Mouse (Mus musculus): ENCODE data around the gene Tal1.
A peak's percentile ranks its signal among the peaks of the same experiment; 100 is the strongest.

Tal1 gene

GRCm38 (mm10) chr4:115074789-115075188 is 18.6 kb downstream of the Tal1 start:
- DNase-seq, result no peak

GRCm38 (mm10) chr4:115075204-115075915 is 19.1 kb downstream of the Tal1 start:
- peak; percentile 98 for DNase-seq

- peak; percentile 95 for DNase-seq
Observed at GRCm38 (mm10) chr4:115078892-115079820, 22.9 kb downstream of the Tal1 start.

- DNase-seq, result no peak
Observed at GRCm38 (mm10) chr4:115079821-115080349, 23.7 kb downstream of the Tal1 start.

GRCm38 (mm10) chr4:115083031-115083430 is 26.8 kb downstream of the Tal1 start:
- no peak for DNase-seq

- peak; percentile 95 for DNase-seq
Observed at GRCm38 (mm10) chr4:115085522-115086095, 29.4 kb downstream of the Tal1 start.

- no peak for DNase-seq
Observed at GRCm38 (mm10) chr4:115086257-115086656, 30.0 kb downstream of the Tal1 start.

GRCm38 (mm10) chr4:115086763-115087415 is 30.7 kb downstream of the Tal1 start:
- DNase-seq, result no peak

GRCm38 (mm10) chr4:115088611-115089338 is 32.5 kb downstream of the Tal1 start, which contains the start of gene Pdzk1ip1:
TSS of gene Pdzk1ip1 (plus strand) at chr4:115088708.
- no peak for DNase-seq

- peak; percentile 64 for DNase-seq
Observed at GRCm38 (mm10) chr4:115090592-115090991, 34.4 kb downstream of the Tal1 start.

GRCm38 (mm10) chr4:115091806-115092205 is 35.6 kb downstream of the Tal1 start:
- DNase-seq, result no peak

- DNase-seq, result peak; percentile 69
Observed at GRCm38 (mm10) chr4:115093331-115093864, 37.2 kb downstream of the Tal1 start.

GRCm38 (mm10) chr4:115094056-115094455 is 37.8 kb downstream of the Tal1 start:
- DNase-seq, result peak; percentile 70

- peak; percentile 94 for DNase-seq
Observed at GRCm38 (mm10) chr4:115095671-115096434, 39.6 kb downstream of the Tal1 start.

- DNase-seq, result peak; percentile 92
Observed at GRCm38 (mm10) chr4:115096435-115097145, 40.4 kb downstream of the Tal1 start.

- peak; percentile 79 for DNase-seq
Observed at GRCm38 (mm10) chr4:115097146-115097496, 40.9 kb downstream of the Tal1 start.

- peak; percentile 85 for DNase-seq
Observed at GRCm38 (mm10) chr4:115101682-115102081, 45.5 kb downstream of the Tal1 start.

- no peak for DNase-seq
Observed at GRCm38 (mm10) chr4:115103510-115103909, 47.3 kb downstream of the Tal1 start.

GRCm38 (mm10) chr4:115111167-115111566 is 54.9 kb downstream of the Tal1 start:
- DNase-seq, result no peak

GRCm38 (mm10) chr4:115113266-115113665 is 57.0 kb downstream of the Tal1 start:
- DNase-seq, result no peak
